Mouse (Mus musculus): ENCODE results near the gene Crtc1.

Crtc1 gene

DNA sequence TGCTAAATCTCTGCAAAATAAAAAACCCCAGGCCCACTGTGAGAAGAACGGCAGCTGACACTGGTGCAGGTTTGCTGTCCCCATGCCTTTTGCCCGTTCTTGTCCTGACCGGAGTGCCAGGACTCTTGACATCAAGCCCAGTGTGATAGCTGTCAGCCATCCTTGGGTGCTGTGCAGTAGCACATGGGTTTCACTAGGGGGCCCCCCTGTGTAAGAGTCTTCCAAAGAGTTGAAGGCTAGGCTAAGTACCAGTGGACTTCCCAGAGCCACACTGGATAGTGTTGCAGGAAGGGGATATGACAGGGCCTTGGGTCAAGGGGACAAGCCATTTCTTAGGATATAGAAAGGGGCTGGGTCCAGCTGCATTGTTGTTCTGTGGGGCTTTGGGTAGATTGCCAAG, 56.1 kb downstream of the Crtc1 start:
- DNase-seq (ENCODE audit: low spot score): peak; percentile 68

DNA sequence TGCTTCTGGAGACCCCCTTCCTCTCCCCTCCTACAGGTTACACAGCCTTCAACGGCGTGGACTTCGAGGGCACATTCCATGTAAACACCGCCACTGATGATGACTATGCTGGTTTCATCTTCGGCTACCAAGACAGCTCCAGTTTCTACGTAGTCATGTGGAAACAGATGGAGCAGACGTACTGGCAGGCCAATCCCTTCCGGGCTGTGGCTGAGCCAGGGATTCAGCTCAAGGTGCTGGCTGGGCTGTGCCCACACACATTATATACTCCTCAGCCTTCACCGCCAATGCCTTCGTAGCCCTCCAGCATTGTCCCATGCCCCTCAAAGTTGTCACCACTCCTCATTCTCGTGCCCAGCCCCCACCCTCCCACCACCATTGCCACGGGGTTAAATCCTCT, 59.3 kb downstream of the Crtc1 start:
- DNase-seq (ENCODE audit: low spot score): no peak

DNA sequence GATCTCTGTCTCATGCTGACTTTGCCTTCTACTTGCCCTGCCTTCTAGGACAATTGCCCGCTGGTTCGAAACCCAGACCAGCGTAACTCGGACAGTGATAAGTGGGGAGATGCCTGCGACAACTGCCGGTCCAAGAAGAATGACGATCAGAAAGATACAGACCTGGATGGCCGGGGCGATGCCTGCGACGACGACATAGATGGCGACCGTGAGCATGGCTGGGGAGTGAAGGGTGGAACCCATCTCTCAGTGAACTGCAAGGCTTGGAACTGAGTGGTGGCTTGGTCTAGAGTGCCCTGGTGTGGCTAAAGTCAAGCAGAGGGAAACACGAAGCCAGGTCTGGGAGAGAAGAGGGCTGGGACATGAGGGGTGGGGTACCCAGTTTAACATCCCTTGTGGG, 62.3 kb downstream of the Crtc1 start:
- no peak for DNase-seq (ENCODE audit: low spot score)

DNA sequence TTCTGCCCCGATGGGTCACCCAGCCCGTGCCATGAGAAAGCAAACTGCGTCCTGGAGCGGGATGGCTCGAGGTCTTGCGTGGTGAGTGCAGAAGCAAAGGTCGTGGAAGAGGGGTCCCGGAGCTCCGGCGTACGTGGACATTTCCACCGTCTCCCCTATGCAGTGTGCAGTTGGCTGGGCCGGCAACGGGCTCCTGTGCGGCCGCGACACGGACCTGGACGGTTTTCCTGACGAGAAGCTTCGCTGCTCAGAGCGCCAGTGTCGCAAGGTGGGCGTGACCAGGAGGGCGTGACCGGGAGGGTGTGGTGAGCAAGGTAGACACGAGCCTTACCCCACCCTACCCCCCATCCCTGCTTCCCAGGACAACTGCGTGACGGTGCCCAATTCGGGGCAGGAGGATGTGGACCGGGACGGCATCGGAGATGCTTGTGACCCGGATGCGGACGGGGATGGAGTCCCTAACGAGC, 63.1 kb downstream of the Crtc1 start:
- DNase-seq (ENCODE audit: low spot score): no peak

DNA sequence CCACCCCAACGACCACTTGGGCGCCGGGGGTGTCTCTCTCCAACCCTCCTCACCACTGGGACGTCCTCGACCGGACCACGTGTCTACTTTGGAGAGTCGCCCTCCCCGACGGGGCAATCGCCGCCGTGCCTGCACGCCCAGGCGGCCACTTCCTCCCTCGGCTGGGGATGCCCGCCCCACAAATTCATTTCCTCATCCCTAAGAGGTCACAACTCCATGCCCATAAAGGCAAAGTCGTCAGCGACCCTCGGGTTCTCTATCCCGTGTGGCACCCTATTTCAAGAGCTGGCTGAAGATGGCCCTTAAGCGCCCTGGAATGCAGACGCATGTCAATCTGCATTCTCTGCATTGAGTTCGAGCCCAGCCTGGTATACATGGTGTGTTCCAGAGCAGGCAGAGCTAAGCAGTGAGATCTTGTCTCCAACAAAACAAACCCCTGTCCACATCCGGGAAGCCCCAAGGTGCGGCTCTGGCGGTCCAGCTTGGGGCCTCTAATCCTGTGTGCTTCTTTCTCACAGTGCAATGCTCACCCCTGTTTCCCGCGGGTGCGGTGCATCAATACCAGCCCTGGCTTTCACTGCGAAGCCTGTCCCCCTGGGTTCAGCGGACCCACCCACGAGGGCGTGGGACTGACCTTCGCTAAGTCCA, 64.0 kb downstream of the Crtc1 start:
- no peak for DNase-seq (ENCODE audit: low spot score)

DNA sequence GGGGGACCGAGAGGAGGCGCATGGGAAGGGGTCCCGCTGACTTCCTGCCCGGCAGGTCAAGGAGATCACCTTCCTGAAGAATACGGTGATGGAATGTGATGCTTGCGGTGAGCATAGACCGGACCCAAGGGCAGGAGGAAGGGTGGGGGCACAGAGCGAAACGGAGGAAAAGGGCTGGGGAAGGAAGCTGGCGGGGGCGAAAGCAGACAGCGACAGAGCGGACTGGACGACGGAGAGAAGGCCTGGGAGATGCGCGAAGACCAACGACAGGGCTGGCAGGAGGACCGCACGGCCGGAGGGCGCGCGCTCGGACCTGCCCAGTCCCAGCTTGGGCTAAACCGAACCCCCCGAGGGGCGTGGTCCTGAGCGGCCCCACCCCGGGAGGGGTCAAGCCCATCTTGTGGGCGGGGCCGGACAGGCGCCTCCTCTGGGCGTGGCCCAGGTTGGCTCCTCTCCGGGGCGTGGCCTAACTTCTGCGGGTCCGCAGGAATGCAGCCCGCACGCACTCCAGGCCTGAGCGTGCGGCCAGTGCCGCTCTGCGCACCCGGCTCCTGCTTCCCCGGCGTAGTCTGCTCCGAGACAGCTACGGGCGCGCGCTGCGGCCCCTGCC, 65.0 kb downstream of the Crtc1 start:
- DNase-seq (ENCODE audit: low spot score): peak; percentile 64

DNA sequence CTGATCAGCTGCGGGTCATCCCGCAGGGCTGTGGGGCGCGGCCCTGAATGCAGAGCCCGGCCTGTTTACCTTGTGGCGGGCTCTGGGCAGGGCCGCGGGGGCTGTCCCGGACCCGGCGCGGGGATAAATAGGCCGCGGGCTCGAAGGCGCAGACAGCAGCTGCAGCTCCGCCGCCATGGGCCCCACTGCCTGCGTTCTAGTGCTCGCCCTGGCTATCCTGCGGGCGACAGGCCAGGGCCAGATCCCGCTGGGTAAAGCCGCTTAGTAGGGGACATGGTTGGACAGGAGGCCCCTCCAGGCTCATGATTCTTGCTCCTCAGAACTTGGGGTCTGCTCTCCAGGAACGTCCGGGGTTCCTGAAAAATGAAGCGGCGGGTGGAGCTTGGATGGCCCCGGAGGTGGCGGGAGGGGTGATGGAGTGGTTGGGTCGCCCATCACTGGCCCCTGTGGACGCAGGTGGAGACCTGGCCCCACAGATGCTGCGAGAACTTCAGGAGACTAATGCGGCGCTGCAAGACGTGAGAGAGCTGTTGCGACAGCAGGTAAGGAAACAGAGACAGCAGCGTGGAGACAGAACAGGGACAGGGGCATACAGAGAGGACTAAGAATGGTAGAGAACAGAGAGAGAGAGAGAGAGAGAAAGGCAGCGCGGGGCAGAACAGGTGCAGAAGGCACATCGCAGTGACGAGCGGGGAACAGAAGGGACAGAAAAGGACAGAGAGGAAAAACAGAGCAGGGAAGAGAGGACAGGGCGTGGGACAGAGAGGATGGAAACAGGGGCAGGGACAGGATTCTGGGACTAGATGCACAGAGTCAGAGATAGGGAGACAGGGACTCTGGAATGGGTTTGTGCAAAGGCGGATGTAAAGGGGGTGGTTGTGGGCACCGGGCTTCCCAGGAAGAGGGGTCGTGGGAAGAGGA, 65.7 kb downstream of the Crtc1 start, which contains the start of gene Comp:
Comp (plus strand) TSS at position 162 of the 921 bp plus-strand sequence.
- no peak for DNase-seq (ENCODE audit: low spot score)

DNA sequence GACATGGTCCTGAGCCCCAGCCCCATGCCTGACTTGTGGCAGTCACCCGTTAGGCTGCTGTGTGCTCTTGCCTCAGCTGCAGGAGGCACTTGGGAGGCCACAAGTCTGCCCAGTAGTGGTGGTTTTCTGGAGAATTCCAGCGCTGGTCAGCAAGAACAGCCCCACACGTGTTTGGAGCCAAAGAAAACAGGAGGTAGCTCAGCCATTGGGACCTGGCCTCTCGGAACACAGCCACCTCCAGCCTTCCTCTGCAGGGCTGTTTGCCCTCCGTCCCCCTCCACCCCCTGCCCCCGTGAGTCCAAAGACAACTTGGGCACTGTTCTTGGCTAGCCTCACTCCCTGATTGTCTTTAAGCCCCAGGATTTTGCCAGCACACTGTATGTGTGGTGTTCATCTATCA, 67.4 kb downstream of the Crtc1 start:
- no peak for DNase-seq (ENCODE audit: low spot score)

DNA sequence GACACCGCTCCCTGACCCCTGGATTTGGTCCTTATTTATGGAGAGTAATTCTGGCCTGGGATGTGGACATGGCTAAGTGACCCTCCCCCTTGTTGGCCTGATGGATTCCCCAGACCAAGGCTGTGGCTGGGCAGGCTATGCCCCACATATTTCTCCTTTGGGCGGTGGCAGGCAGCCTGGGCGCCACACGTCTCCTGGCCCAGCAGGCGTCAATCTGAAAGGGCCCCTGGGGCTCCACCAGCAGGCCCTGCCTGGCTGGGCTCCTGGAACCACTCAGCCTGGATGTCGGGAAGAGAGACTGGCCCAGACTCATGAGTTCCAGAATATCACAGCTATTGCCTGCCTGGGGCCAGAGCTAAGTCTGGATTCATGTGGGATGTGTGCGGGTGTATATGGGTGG, 68.9 kb downstream of the Crtc1 start:
- no peak for DNase-seq (ENCODE audit: low spot score)

DNA sequence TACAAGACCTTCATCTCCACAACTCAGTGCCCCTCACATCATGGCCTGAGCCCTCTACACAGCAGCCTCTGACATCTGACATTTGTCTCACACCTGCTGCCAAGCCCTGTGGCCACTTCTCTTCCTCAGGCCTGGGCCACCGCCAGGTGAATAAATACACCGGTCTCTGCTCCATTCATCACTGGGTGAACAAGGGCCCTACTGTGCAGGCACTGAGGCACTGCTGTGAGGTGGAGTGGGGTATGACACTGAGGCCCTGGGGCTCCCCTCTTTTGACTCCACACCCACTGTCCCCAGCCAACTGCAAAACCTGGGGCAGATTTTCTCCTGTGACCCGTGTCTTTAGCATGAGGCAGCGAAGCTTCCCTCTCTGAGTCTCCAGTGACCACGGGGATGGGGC, 72.8 kb downstream of the Crtc1 start:
- DNase-seq (ENCODE audit: low spot score): no peak

DNA sequence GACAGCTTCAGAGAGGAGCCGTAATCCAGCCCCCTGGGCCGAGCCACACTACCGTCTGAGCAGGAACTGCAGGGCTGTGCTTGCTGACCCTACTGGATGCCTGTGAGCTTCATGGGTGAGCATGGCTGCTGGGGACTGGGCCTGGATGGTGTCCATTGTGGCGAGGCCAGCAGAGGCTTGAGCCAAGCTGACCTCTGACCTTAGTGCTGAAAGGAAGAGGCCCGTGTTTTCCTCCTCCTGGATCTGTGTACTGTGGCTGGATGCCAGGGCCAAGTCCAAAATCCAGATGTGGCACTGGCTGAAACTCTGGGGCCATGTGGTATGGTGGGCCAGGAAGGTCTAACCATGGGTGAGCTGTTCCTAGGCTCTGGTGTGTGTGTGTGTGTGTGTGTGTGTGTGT, 75.3 kb downstream of the Crtc1 start:
- DNase-seq (ENCODE audit: low spot score): no peak

DNA sequence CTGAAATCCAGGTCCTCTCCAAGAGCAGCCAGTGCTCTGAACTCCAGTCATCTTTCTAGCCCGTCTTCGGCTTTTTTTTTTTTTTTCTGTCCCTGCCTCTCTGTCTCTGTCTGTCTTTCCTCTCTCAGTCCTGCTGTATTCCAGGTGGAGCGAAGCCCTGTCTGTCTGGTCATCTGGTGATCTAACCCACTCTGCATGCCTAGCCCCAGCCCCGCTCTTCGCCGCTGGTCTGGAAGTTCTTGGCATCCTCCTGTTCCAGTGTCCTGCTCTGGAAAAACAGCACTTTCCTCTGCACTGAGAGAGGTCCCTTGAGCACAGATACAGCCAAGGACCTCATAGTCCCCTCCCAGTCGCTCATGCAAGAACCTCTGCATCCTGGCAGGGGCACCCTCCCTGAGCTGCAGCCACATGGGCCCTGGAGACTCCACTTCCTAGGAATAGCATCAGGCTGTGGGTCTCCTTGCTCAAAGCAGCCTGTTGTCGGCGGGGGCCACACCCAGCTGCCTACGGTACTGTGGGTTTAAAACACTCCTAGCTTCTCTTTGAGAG, 77.8 kb downstream of the Crtc1 start:
- DNase-seq (ENCODE audit: low spot score): no peak

DNA sequence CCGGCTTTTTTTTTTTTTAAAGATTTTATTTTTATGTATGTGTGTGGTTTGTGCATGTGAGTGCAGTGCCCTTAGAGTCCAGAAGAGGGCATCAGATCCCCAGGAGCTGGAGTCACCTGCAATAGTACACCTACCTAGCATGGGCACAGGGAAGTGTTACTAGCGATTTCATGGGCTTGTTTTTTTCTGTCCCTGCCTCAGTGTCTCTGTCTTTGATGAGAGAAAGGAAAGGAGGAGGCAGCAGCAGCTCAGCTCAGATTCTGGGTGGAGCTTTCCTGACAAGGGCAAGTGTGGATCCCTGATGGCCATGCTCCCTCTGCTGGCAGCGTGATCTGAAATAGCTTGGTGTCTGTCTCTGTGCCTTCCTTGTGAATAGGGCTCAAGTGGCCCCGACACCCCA, 78.6 kb downstream of the Crtc1 start:
- peak; percentile 41 for DNase-seq (ENCODE audit: low spot score)

DNA sequence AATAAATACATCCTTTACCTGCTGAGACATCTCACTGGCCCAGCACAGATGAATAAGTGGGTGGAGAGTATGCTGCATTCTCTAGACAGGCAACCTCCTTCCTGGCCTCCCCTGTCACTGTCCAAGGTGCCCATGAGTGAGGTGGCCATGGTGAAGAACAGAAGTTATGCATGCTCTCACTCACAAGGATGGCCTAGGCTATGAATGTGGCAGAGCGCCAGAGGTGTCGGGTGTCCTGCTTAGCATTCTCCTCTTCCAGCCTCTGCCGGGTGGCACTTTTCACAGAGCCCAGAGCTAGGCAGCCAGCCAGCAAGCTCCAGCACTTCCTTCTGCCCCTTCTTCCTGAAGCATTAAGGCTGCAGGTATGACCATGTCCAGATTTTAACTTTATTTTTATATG, 80.0 kb downstream of the Crtc1 start:
- no peak for DNase-seq (ENCODE audit: low spot score)

DNA sequence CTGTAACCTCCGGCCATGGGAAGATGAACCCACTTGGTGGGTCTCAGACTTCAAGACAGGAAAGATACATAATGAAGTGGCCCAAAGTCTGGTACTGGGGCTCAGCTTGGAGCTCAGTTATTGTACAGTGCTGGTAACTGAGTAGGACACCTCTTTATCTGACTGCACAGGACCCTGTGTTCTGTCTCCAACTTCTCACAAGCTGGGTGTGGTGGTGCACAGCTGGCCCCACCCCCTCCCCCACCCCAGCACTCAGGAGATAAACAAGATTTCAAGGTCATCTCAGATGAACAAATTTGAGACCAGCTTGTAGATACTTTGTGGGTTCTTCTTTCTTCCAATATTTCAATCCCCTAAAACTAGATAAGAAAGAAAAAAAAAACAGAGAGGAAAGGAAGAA, 83.3 kb downstream of the Crtc1 start:
- DNase-seq (ENCODE audit: low spot score): peak; percentile 71

DNA sequence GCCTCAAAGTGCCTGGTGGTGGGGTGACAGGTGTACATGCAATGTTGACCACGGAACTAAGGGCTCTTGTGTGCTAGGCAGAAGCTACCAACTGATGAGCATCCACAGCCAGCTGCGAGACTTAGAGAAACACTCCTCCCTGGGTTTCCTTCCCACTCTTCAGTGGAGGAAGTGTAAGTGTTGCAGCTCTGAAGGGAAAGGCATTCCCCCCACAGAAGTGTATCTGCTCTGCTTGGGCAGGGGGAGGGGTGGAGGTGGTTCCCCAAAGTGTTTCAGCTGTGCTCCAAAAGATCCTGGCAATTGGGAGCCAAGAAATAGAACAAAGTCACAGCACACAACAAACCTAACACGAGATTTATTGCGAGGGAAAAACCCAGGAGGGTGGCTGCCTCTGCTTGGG, 85.4 kb downstream of the Crtc1 start:
- DNase-seq (ENCODE audit: low spot score): no peak

DNA sequence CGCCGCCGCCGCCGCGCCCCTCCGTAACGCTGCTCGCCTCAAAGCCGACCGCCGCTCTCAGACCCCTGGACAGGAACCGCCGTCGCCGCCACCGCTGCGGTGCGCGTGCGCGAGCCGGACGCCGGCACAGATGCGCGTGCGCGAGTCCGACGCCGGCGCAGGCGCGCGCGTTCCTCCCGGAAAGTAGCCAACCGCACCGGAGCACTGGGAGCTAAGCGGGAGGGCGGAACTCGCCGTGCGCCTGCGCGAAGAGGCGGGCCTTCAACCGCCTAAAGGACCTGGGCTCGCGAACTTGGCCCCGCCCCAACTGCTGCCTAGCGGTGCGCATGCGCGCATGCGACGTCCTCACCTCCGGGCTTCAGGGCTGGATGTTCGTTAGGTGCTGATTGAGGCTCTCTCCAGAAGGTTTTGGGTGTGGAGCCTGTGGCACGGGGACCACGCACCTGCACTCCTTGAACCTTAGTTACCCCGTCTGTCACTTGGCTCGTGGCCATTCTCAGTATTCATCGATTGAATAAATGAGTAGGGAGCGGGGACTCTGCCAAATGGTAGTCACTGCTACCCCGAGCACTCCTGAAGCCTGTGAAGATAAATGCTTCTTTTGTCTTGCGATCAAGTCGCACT, 86.1 kb downstream of the Crtc1 start, which contains the start of gene Upf1:
Upf1 (minus strand) TSS at position 85 of the 624 bp plus-strand sequence.
- peak; percentile 99 for DNase-seq (ENCODE audit: low spot score)

DNA sequence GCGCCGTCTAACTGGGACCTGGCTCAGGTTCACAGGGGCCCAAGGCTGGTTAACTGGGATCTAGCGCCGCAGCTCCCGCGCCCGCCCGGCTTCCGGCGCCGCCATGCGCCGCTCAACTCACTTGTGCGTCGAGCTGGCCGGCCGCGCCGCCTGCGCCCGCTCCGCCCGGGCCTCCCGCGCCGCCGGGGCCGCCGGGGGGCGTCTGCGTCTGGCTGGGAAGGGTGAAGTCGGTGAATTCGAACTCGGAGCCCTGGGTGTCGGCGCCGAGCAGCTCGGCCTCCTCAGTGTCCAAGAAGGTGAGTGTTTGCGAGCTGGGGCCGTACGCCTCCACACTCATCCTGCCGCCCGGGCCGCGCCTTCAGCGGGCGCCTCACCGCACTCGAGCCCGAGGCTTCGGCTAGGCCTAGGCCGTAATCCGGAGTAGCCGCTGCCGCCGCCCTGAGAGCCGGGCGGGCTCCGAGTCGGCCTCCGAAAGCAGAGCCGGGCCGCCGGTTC, 86.7 kb downstream of the Crtc1 start:
- no peak for DNase-seq (ENCODE audit: low spot score)

DNA sequence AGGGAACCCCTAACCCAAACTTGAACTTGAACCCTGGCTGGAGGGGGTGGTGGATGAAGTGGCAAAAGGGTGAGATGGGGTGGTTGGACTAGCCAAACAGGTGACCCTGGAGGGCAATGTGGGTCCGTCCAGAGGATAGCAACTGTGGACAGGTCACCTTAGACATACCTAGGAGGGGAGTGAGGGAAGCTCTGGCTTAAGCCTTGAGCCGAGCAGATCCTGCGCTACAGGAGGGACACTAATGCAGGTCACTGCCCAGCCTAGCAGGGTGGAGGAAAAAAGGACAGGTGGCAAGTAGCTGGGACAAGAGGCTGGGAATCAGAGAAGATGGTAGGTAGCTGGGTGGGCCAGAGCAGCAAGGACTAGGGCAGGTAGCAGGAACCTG, 87.4 kb downstream of the Crtc1 start:
- no peak for DNase-seq (ENCODE audit: low spot score)

DNA sequence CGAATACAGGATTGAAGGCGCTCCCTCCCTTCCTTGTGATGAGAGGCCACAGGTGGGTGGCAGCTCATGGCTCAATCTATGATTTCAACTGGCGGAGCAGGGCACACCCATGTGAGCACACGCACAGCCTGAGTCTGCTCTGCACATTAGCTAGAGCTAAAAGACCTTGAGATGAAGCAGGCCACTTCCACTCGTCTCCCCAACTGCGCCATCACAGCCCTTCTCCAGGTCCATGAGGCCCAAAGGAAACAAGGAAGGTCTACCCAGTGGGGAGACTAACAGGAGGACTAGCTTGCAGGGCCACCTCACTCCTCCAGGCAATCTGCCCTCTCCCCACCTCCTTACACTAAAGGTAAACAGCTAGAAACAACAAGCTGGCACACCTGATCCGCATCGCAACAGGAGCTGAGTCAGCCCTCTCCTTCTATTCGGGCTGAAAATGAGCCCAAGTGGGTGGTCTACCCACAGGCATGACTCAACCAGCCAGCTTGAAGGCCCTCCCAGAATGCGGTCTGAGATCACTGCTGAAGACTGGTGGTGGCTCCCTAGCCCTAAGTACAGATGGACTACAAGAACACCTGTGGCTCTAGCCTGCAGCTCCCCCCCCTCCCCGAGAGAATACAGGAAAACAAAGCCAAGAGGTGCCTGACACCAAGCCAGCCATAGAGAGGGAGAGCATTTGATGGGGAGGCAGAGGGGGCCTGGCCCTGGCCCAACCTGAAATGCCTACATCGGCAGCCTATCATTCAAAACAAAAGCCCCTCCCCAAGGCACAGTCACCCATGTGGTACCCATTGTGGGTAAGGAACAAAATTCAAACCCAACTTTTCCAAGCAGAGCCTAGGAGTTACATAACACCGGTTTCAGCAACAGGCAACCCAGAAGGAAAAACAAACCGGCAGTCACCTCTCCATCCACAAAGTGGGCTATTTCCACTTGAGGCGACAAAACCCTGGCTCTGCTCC, 88.1 kb downstream of the Crtc1 start:
- DNase-seq (ENCODE audit: low spot score): no peak

All from c-Kit-positive CD71-positive TER-119-positive erythroid progenitor cells, embryonic 14.5 days (primary cell).